ENCODE assay signal across 18 mouse cellular contexts in genomic region chr6:134094066-134094465, GRCm38 (mm10). TPM values are rescaled to one million over a fixed set of nuclear protein-coding genes. Genes with fewer than 3 reads are reported as not detected.
DNase-seq lines count a peak whose midpoint lies in the region.
"Had no signal": no experiment of that assay in that cellular context is flagged by ENCODE, and none has a peak within 500 bp of the region (broad histone marks: within the 10 kb centered on the region; RNA-seq: fewer than 3 reads in every experiment).

No protein-coding gene starts in this region.

- peak; percentile 32 for DNase-seq in adrenal gland, postnatal 10 days
- DNase-seq in adrenal gland, adult 18-20 months (ENCODE audit: low spot score in 2 of 2), result no peak
- DNase-seq in adrenal gland, postnatal 14 days, result peak; percentile 37
- DNase-seq in adrenal gland, postnatal 36 days, result no peak
- peak; percentile 75 for DNase-seq in ovary, adult 18-20 months (ENCODE audit: low spot score)
- DNase-seq in ovary, postnatal 10 days (ENCODE audit: low spot score), result no peak
- DNase-seq in ovary, postnatal 36 days (ENCODE audit: low spot score), result peak; percentile 77
- no peak for DNase-seq in ovary, postnatal 14 days (ENCODE audit: low spot score)
- DNase-seq: adrenal gland, adult 2 months; adrenal gland, adult 8-10 months; adrenal gland, postnatal 25 days; B cell, adult 2 months; cerebellum, adult 11 months; cerebellum, adult 11-12 months; cerebellum, adult 18-20 months; cerebellum, adult 2 months; cerebellum, adult 8-10 months; cerebellum, adult 9-10 months had no signal

RNA-seq across cellular contexts. Expression of gene Etv6, which starts 58.6 kb away (rescaled TPM):
- 10 to 100 TPM; 28.2 to 31.4 TPM for total RNA-seq in adrenal gland, postnatal 10 days (2021)
- 10 to 100 TPM; 32.6 to 55.2 TPM for total RNA-seq in adrenal gland, adult 18-20 months (2021)
- total RNA-seq in adrenal gland, postnatal 14 days (2021), result 35.7 and 38.2 TPM in 2 replicates
- 10 to 100 TPM; 51.3 to 57.6 TPM for total RNA-seq in adrenal gland, postnatal 36 days (2021)

Comparison
In these comparisons a context has a peak if more than half of its experiments do, and no peak if none do; other contexts are left out.
1. DNase-seq: peak in adrenal gland, postnatal 10 days (single experiment), adrenal gland, postnatal 14 days (single experiment), ovary, adult 18-20 months (single experiment) and ovary, postnatal 36 days (single experiment); none in adrenal gland, adult 18-20 months (0 of 2), adrenal gland, postnatal 36 days (0 of 2), ovary, postnatal 10 days (single experiment) and ovary, postnatal 14 days (single experiment).